22 mouse cellular contexts compared by ENCODE assay signal in genomic region chr3:15105627-15106026, GRCm38 (mm10).
DNase-seq lines count a peak whose midpoint lies in the region; ATAC-seq and TF ChIP-seq lines count a peak whose summit lies in the region.
"Had no signal": no experiment of that assay in that cellular context is flagged by ENCODE, and none has a peak within 500 bp of the region (broad histone marks: within the 10 kb centered on the region; RNA-seq: fewer than 3 reads in every experiment).

No protein-coding gene starts in this region.

- H3K9ac ChIP-seq in hindbrain, embryonic 12.5 days, result no peak overlapping the region
- H3K9ac ChIP-seq: heart, embryonic 15.5 days; hindbrain, embryonic 15.5 days; limb, embryonic 15.5 days; liver, embryonic 14.5 days; lung, embryonic 14.5 days; midbrain, embryonic 13.5 days had no signal

- no peaks in the 10 kb centered on the region for H3K36me3 ChIP-seq in limb, embryonic 10.5 days
- no peaks in the 10 kb centered on the region for H3K36me3 ChIP-seq in thymus, adult 2 months (ENCODE audit: control insufficient read depth, insufficient read depth, low read length)
- H3K36me3 ChIP-seq in hindbrain, embryonic 12.5 days, result no peaks in the 10 kb centered on the region
- H3K36me3 ChIP-seq: heart, embryonic 15.5 days; hindbrain, embryonic 15.5 days; limb, embryonic 15.5 days; midbrain, embryonic 13.5 days had no signal

- peaks cover 11% of the 10 kb centered on the region for H3K4me1 ChIP-seq in limb, embryonic 10.5 days
- H3K4me1 ChIP-seq in thymus, adult 2 months (replicated peaks; ENCODE audit: control insufficient read depth, insufficient read depth, low read length), result peaks cover 13% of the 10 kb centered on the region
- H3K4me1 ChIP-seq in hindbrain, embryonic 12.5 days, result no peaks in the 10 kb centered on the region
- H3K4me1 ChIP-seq: heart, embryonic 15.5 days; hindbrain, embryonic 15.5 days; limb, embryonic 15.5 days; midbrain, embryonic 13.5 days had no signal

- H3K4me3 ChIP-seq in limb, embryonic 10.5 days, result no peak overlapping the region
- no peak overlapping the region for H3K4me3 ChIP-seq in thymus, adult 2 months (ENCODE audit: control insufficient read depth, insufficient read depth, low read length)
- no peak overlapping the region for H3K4me3 ChIP-seq in hindbrain, embryonic 12.5 days
- H3K4me3 ChIP-seq: heart, embryonic 15.5 days; hindbrain, embryonic 15.5 days; limb, embryonic 15.5 days; midbrain, embryonic 13.5 days had no signal

- H3K27ac ChIP-seq in limb, embryonic 10.5 days, result peak overlapping the region; percentile 36; the same call in 1 of the 2 replicates
- peak overlapping the region; percentile 91 for H3K27ac ChIP-seq in thymus, adult 2 months (ENCODE audit: control insufficient read depth, insufficient read depth, low read length)
- H3K27ac ChIP-seq in hindbrain, embryonic 12.5 days, result no peak overlapping the region
- H3K27ac ChIP-seq: heart, embryonic 15.5 days; hindbrain, embryonic 15.5 days; limb, embryonic 15.5 days; liver, embryonic 14.5 days; midbrain, embryonic 13.5 days had no signal

- no peak overlapping the region for H3K4me2 ChIP-seq in hindbrain, embryonic 12.5 days (replicated peaks)
- H3K4me2 ChIP-seq: heart, embryonic 15.5 days; hindbrain, embryonic 15.5 days; limb, embryonic 15.5 days; lung, embryonic 14.5 days; midbrain, embryonic 13.5 days had no signal

- no peak for TF ChIP-seq CTCF in thymus, adult 2 months (IDR thresholded peaks at IDR 0.05; ENCODE audit: borderline replicate concordance, control insufficient read depth, extremely low read depth, insufficient read depth, low read length, poor library complexity)

- TF ChIP-seq POLR2A in thymus, adult 2 months (IDR thresholded peaks at IDR 0.05; ENCODE audit: control insufficient read depth, extremely low read depth, insufficient read depth, low read length, poor library complexity), result no peak

- H3K27me3 ChIP-seq in limb, embryonic 10.5 days (ENCODE audit: low read depth, poor library complexity, severe bottlenecking), result no peaks in the 10 kb centered on the region
- H3K27me3 ChIP-seq in thymus, adult 2 months (ENCODE audit: control insufficient read depth, insufficient read depth, low read length), result no peaks in the 10 kb centered on the region
- H3K27me3 ChIP-seq in hindbrain, embryonic 12.5 days, result no peaks in the 10 kb centered on the region
- H3K27me3 ChIP-seq: heart, embryonic 15.5 days; hindbrain, embryonic 15.5 days; limb, embryonic 15.5 days; midbrain, embryonic 13.5 days had no signal

- no peaks in the 10 kb centered on the region for H3K9me3 ChIP-seq in limb, embryonic 10.5 days (replicated peaks)
- no peaks in the 10 kb centered on the region for H3K9me3 ChIP-seq in hindbrain, embryonic 12.5 days (replicated peaks)
- H3K9me3 ChIP-seq: heart, embryonic 15.5 days; hindbrain, embryonic 15.5 days; limb, embryonic 15.5 days; midbrain, embryonic 13.5 days had no signal

- WGBS in limb, embryonic 10.5 days, result 28% methylated on average over 4 of the region's 4 CpGs
- 47% methylated on average over 4 of the region's 4 CpGs for WGBS in thymus, adult 2 months
- WGBS in hindbrain, embryonic 12.5 days, result 45% methylated on average over 4 of the region's 4 CpGs

- peak; percentile 43 for DNase-seq in embryo, embryonic 11 days
- DNase-seq in limb, embryonic 10.5 days (ENCODE audit: low spot score), result peak; percentile 44
- peak; percentile 56 for DNase-seq in thymus, adult 2 months
- DNase-seq in thymus, postnatal 4 days, result peak; percentile 53
- DNase-seq in kidney, adult 8-10 months, result no peak
- no peak for DNase-seq in adrenal gland, adult (ENCODE audit: inconsistent age in 2 of 2, low spot score in 1 of 2)
- DNase-seq: adrenal gland, postnatal 25 days; cerebellum, postnatal 10 days; gastrocnemius, postnatal 25 days; heart, postnatal 36 days; kidney, postnatal 25 days; layer of hippocampus, postnatal 36 days; lung, embryonic 14.5 days; retina, postnatal 1 day had no signal

- ATAC-seq in hindbrain, embryonic 12.5 days (ENCODE audit: low FRiP score), result no peak
- ATAC-seq: forebrain, embryonic 16.5 days; intestine, embryonic 16.5 days; midbrain, embryonic 13.5 days had no signal

Comparison
In these comparisons a context has a peak if more than half of its experiments do, and no peak if none do; other contexts are left out.
1. DNase-seq: peak in embryo, embryonic 11 days (single experiment), limb, embryonic 10.5 days (single experiment), thymus, adult 2 months (single experiment) and thymus, postnatal 4 days (single experiment); none in kidney, adult 8-10 months (0 of 2) and adrenal gland, adult (0 of 2).